Mouse (Mus musculus) kidney, postnatal 0 days (tissue): ENCODE data around the gene Ctcf. TPM values are rescaled to one million over a fixed set of nuclear protein-coding genes. Genes with fewer than 3 reads are reported as not detected.

ENCODE experiments used
- ATAC-seq: fragments of 200-750 bp; cut with Nextera tagmentation; replicated peaks from 2 replicates; pipeline ENCODE4 v1.8.0; 2017; ENCODE audit warnings: low read depth, moderate number of reproducible peaks, moderate TSS enrichment, moderate library complexity; ENCODE audit not compliant: low FRiP score
- DNase-seq: peaks from one replicate; pipeline ENCODE4 v3.0.0-alpha.2; 2016; ENCODE audit warnings: low spot score
- H3K27ac ChIP-seq: fragments of 300-500 bp; sonication (generic); 2 replicates; pipeline ENCODE4 v1.5.1; 2014; ENCODE audit warnings: mild to moderate bottlenecking
- H3K27me3 ChIP-seq: fragments of 300-500 bp; sonication (generic); 2 replicates; pipeline ENCODE4 v1.6.1; 2014; ENCODE audit warnings: low read length, mixed read lengths; ENCODE audit not compliant: insufficient read depth
- H3K36me3 ChIP-seq: fragments of 300-500 bp; sonication (generic); 2 replicates; pipeline ENCODE4 v1.6.1; 2014; ENCODE audit warnings: low read length, mixed read lengths; ENCODE audit not compliant: insufficient read depth
- H3K4me1 ChIP-seq: fragments of 300-500 bp; sonication (generic); replicated peaks from 2 replicates; pipeline ENCODE4 v1.6.1; 2014; ENCODE audit warnings: antibody characterized with exemption, low read length, mixed read lengths; ENCODE audit not compliant: insufficient read depth
- H3K4me2 ChIP-seq: fragments of 300-500 bp; sonication (generic); 2 replicates; pipeline ENCODE4 v1.6.1; 2014; ENCODE audit warnings: mild to moderate bottlenecking, low read length, moderate library complexity, mixed read lengths
- H3K4me3 ChIP-seq: fragments of 300-500 bp; sonication (generic); replicated peaks from 2 replicates; pipeline ENCODE4 v1.5.1; 2014; ENCODE audit warnings: low read depth, low read length
- H3K9ac ChIP-seq: fragments of 300-500 bp; sonication (generic); 2 replicates; pipeline ENCODE4 v1.6.1; 2014; ENCODE audit warnings: low read depth, low read length
- H3K9me3 ChIP-seq: fragments of 300-500 bp; sonication (generic); replicated peaks from 2 replicates; pipeline ENCODE4 v1.6.1; 2016; ENCODE audit warnings: low read length, inconsistent platforms, mixed read lengths
- CTCF ChIP-seq: IDR thresholded peaks from 2 replicates; pipeline ENCODE4 v1.5.1; 2016; ENCODE audit warnings: antibody characterized with exemption, low read depth, mild to moderate bottlenecking, moderate library complexity
- WGBS: fragments of 180-500 bp; shearing (Covaris S2); extraction: QIAGEN DNeasy Blood & Tissue Kit; methylation state at CpG from one replicate; pipeline ENCODE4 v1.1.7; 2014; 5-methylcytosine and 5-hydroxymethylcytosine counted together
- polyA plus RNA-seq: library from polyadenylated mRNA; unstranded; fragments of >200 nt; fragmentation: Nextera tagmentation; extraction: Ambion mirVana; gene quantifications from 2 replicates; pipeline ENCODE4 v1.2.1, GENCODE M21; 2015

Ctcf gene
- polyA plus RNA-seq = 85.5 and 89.4 TPM in 2 replicates

GRCm38 (mm10) chr8:105636018-105636962, at the start of gene Ctcf:
Gene Ctcf (plus strand): TSS chr8:105636568.
- peak; percentile 94 for ATAC-seq
- Histone ChIP-seq H3K9me3 (no peaks in the 10 kb centered on the region), H3K9ac (peak within 1 kb of the TSS; percentile 99), H3K4me2 (peak within 1 kb of the TSS; percentile 91), H3K27me3 (no peaks in the 10 kb centered on the region), H3K4me1 (peaks cover 8% of the 10 kb centered on the region), H3K27ac (peak within 1 kb of the TSS; percentile 100), H3K36me3 (no peaks in the 10 kb centered on the region), H3K4me3 (peak within 1 kb of the TSS; percentile 91)
- DNase-seq = peak; percentile 94
- WGBS = under 1% methylated on average over 84 of the region's 126 CpGs
- peak; percentile 50 for TF ChIP-seq CTCF

GRCm38 (mm10) chr8:105592431-105592830, 43.9 kb upstream of the Ctcf start:
- Histone ChIP-seq H3K9me3 (no peaks in the 10 kb centered on the region), H3K4me1 (0 out of 2 replicates have a peak, but pooled peaks cover 3% of the 10 kb centered on the region), H3K9ac (no peak overlapping the region), H3K27me3 (no peaks in the 10 kb centered on the region), H3K4me3 (no peak overlapping the region), H3K27ac (no peak overlapping the region), H3K4me2 (no peak overlapping the region), H3K36me3 (no peaks in the 10 kb centered on the region)
- TF ChIP-seq CTCF = no peak
- 76% methylated on average over 2 of the region's 2 CpGs for WGBS
- ATAC-seq = no peak
- peak; percentile 63 for DNase-seq

- Histone ChIP-seq H3K36me3 (no peaks in the 10 kb centered on the region), H3K4me1 (0 out of 2 replicates have a peak, but pooled peaks cover 3% of the 10 kb centered on the region), H3K9me3 (no peaks in the 10 kb centered on the region), H3K9ac (peak overlapping the region; percentile 36; the same call in 1 of the 2 replicates), H3K4me3 (no peak overlapping the region), H3K27me3 (no peaks in the 10 kb centered on the region), H3K27ac (peak overlapping the region; percentile 85), H3K4me2 (peak overlapping the region; percentile 45)
- DNase-seq (peak; percentile 79), ATAC-seq (0 out of 2 replicates have a peak, but pooled peaks have one; percentile 34)
- WGBS = 7% methylated on average over 15 of the region's 15 CpGs
- TF ChIP-seq CTCF = no peak
Measured at GRCm38 (mm10) chr8:105593859-105594258, 42.5 kb upstream of the Ctcf start.

GRCm38 (mm10) chr8:105594451-105595242, 41.7 kb upstream of the Ctcf start:
- 0 out of 2 replicates have a peak, but pooled peaks cover 3% of the 10 kb centered on the region for H3K4me1 ChIP-seq
- no peak overlapping the region for H3K4me3 ChIP-seq
- H3K27ac ChIP-seq = peak overlapping the region; percentile 85
- TF ChIP-seq CTCF = no peak
- ATAC-seq (peak; percentile 80), DNase-seq (peak; percentile 60)
- WGBS = 45% methylated on average over 18 of the region's 18 CpGs
- H3K9ac ChIP-seq = peak overlapping the region; percentile 41; the same call in 1 of the 2 replicates
- H3K4me2 ChIP-seq = peak overlapping the region; percentile 45
- H3K36me3 ChIP-seq = no peaks in the 10 kb centered on the region
- no peaks in the 10 kb centered on the region for H3K9me3 ChIP-seq
- no peaks in the 10 kb centered on the region for H3K27me3 ChIP-seq

GRCm38 (mm10) chr8:105596362-105597034, 39.9 kb upstream of the Ctcf start:
- WGBS = 7% methylated on average over 14 of the region's 14 CpGs
- Histone ChIP-seq H3K36me3 (no peaks in the 10 kb centered on the region), H3K27ac (peak overlapping the region; percentile 85), H3K9me3 (no peaks in the 10 kb centered on the region), H3K4me2 (peak overlapping the region; percentile 45), H3K4me1 (0 out of 2 replicates have a peak, but pooled peaks cover 3% of the 10 kb centered on the region), H3K27me3 (no peaks in the 10 kb centered on the region), H3K9ac (peak overlapping the region; percentile 18; the same call in 1 of the 2 replicates), H3K4me3 (peak overlapping the region; percentile 15; the same call in 1 of the 2 replicates)
- peak; percentile 57 for ATAC-seq
- DNase-seq = peak; percentile 76
- peak; percentile 79 for TF ChIP-seq CTCF
